Mouse (Mus musculus) stomach, embryonic 16.5 days (tissue): ENCODE measurements at regions not wholly inside any gene's neighbourhood (a gene's known extent, or its start where the extent isn't known, plus 50 kb on each side); places are given as distances from the start of the nearest gene placed in this dataset.

Source experiments
- ATAC-seq: fragments of 200-750 bp; cut with Nextera tagmentation; 2 replicates; pipeline ENCODE4 v1.8.0; 2017; ENCODE audit warnings: moderate number of reproducible peaks, moderate TSS enrichment; ENCODE audit not compliant: insufficient read depth, low FRiP score
- H3K27ac ChIP-seq: fragments of 300-500 bp; sonication (generic); 2 replicates; pipeline ENCODE4 v1.5.1; 2014; ENCODE audit warnings: low read length
- H3K27me3 ChIP-seq: fragments of 300-500 bp; sonication (generic); 2 replicates; pipeline ENCODE4 v1.6.1; 2014; ENCODE audit warnings: low read length, control low read depth, mixed read lengths; ENCODE audit not compliant: control insufficient read depth, insufficient read depth
- H3K36me3 ChIP-seq: fragments of 300-500 bp; sonication (generic); 2 replicates; pipeline ENCODE4 v1.6.1; 2014; ENCODE audit warnings: low read length; ENCODE audit not compliant: control insufficient read depth, insufficient read depth
- H3K4me1 ChIP-seq: fragments of 300-500 bp; sonication (generic); 2 replicates; pipeline ENCODE4 v1.6.1; 2014; ENCODE audit warnings: low read length, control low read depth, mixed read lengths; ENCODE audit not compliant: control insufficient read depth, insufficient read depth
- H3K4me2 ChIP-seq: fragments of 300-500 bp; sonication (generic); 2 replicates; pipeline ENCODE4 v1.6.1; 2014; ENCODE audit warnings: low read depth, low read length, mixed read lengths
- H3K4me3 ChIP-seq: fragments of 300-500 bp; sonication (generic); replicated peaks from 2 replicates; pipeline ENCODE4 v1.5.1; 2014; ENCODE audit warnings: mild to moderate bottlenecking, low read length
- H3K9ac ChIP-seq: fragments of 300-500 bp; sonication (generic); 2 replicates; pipeline ENCODE4 v1.6.1; 2014; ENCODE audit warnings: low read length
- H3K9me3 ChIP-seq: fragments of 300-500 bp; sonication (generic); replicated peaks from 2 replicates; pipeline ENCODE4 v1.6.1; 2016; ENCODE audit warnings: low read length, control low read depth; ENCODE audit not compliant: control insufficient read depth
- WGBS: fragments of 180-500 bp; shearing (Covaris S2); extraction: QIAGEN DNeasy Blood & Tissue Kit; methylation state at CpG from one replicate; pipeline ENCODE4 v1.1.7; 2014; 5-methylcytosine and 5-hydroxymethylcytosine counted together

GRCm38 (mm10) chr3:136611682-136612081 lies 58.2 kb upstream of the Ppp3ca start:
- Histone ChIP-seq H3K4me3 (no peak overlapping the region), H3K36me3 (no peaks in the 10 kb centered on the region), H3K4me1 (peaks cover 4% of the 10 kb centered on the region), H3K27me3 (no peaks in the 10 kb centered on the region), H3K4me2 (no peak overlapping the region), H3K9ac (no peak overlapping the region), H3K9me3 (no peaks in the 10 kb centered on the region), H3K27ac (no peak overlapping the region)
- ATAC-seq, result no peak
- 78% methylated on average over 4 of the region's 4 CpGs for WGBS

DNA sequence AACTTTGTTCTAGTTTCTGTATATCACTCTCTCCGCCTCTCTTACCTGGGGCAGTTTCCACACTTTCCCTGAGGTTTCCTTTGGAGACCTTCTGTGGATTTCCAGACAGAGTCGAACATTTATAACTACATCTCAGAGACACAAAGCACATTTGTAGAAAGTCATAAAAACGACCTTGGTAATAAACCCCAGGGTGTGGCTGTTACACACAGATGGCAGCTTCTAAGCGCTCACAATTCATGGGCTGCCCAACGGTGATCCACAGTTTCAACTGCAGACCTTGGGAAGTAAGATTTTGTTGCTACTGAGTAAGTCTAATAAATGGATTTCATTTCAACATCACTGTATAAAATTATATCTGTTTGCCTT lies 59.4 kb upstream of the Ppp3ca start:
- Histone ChIP-seq H3K4me2 (no peak overlapping the region; the same call in 1 of the 2 replicates), H3K27ac (no peak overlapping the region), H3K9me3 (no peaks in the 10 kb centered on the region), H3K9ac (no peak overlapping the region), H3K4me1 (peaks cover 4% of the 10 kb centered on the region), H3K27me3 (no peaks in the 10 kb centered on the region), H3K4me3 (no peak overlapping the region), H3K36me3 (no peaks in the 10 kb centered on the region)
- no peak for ATAC-seq
- WGBS, result 73% methylated on average over 5 of the region's 5 CpGs

- no peak overlapping the region for H3K4me3 ChIP-seq
- 31% methylated on average over 6 of the region's 6 CpGs for WGBS
- no peaks in the 10 kb centered on the region for H3K36me3 ChIP-seq
- no peaks in the 10 kb centered on the region for H3K9me3 ChIP-seq
- ATAC-seq, result peak; percentile 29; the same call in 1 of the 2 replicates
- H3K4me2 ChIP-seq, result no peak overlapping the region; the same call in 1 of the 2 replicates
- peaks cover 4% of the 10 kb centered on the region for H3K4me1 ChIP-seq
- H3K27me3 ChIP-seq, result no peaks in the 10 kb centered on the region
- H3K9ac ChIP-seq, result no peak overlapping the region
- H3K27ac ChIP-seq, result 0 out of 2 replicates have a peak overlapping the region, but pooled peaks have one; percentile 19
These were observed 59.9 kb upstream of the Ppp3ca start for GRCm38 (mm10) chr3:136609855-136610555.

DNA sequence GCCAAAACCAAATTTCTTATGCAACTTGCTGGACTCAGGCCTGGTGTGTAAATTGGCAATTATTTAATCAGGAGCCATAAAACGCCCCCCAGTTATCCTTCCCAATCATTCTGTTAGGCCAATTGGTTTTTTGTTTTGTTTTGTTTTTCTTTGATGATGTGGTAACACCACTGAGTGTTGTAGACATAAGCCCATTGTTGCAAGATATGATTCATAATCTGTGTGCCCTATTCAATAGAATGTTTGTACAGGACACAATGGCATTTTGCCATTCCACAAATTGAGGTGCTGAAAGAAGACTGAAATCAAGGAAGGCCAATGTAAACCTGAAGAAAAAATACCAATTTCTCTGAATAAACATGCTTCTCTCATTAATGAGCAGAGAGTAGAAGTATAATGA lies 68.2 kb upstream of the Ppp3ca start:
- Histone ChIP-seq H3K27ac (no peak overlapping the region), H3K9ac (no peak overlapping the region), H3K4me1 (no peaks in the 10 kb centered on the region), H3K36me3 (no peaks in the 10 kb centered on the region), H3K4me3 (no peak overlapping the region), H3K9me3 (no peaks in the 10 kb centered on the region), H3K4me2 (no peak overlapping the region), H3K27me3 (no peaks in the 10 kb centered on the region)
- 55% methylated on average over 1 of the region's 1 CpGs for WGBS
- no peak for ATAC-seq

DNA sequence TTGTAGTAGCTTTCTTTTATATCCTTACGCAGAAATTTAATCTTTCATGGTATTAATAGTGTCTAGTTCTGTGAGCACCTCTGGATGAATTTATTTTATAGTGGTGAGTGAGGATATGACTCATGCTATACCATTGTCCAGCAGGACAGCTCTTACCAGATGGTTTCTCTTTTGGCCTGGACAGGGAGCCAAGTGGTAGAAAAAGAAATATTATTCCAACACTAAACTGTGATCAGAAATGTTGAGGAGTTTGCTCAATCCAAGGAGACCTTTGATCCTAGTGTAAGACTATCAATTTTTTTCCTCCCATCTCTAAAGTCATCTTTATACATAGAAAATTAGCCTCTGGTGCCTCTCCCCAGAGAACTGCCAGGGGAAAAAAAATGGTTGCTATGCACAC lies 86.0 kb upstream of the Ppp3ca start:
- WGBS, result 77% methylated on average over 1 of the region's 1 CpGs
- no peak for ATAC-seq
- Histone ChIP-seq H3K4me3 (no peak overlapping the region), H3K4me2 (no peak overlapping the region), H3K4me1 (no peaks in the 10 kb centered on the region), H3K36me3 (no peaks in the 10 kb centered on the region), H3K9ac (no peak overlapping the region), H3K27ac (no peak overlapping the region), H3K27me3 (no peaks in the 10 kb centered on the region), H3K9me3 (no peaks in the 10 kb centered on the region)

DNA sequence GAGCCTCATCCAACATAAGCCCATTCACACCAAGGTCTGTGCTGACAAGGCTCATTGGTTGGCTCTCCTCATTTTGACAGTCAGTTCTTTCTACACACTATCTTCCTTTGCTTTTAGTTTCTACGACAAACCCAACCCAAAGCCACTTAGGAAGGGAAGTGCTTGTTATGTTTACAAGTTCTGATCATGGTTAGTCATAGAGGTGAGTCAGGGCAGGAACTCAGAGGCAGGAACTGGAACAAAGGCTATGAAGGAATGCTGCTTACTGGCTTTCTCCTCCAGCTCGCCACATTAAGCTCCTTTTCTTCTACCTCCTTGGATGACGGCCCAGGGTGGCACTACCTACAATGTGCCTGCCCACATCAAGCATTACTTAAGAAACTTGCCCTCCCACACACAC lies 91.9 kb upstream of the Ppp3ca start:
- Histone ChIP-seq H3K27ac (no peak overlapping the region), H3K4me2 (no peak overlapping the region), H3K4me3 (no peak overlapping the region), H3K36me3 (no peaks in the 10 kb centered on the region), H3K9me3 (no peaks in the 10 kb centered on the region), H3K4me1 (no peaks in the 10 kb centered on the region), H3K9ac (no peak overlapping the region), H3K27me3 (no peaks in the 10 kb centered on the region)
- WGBS, result 65% methylated on average over 3 of the region's 3 CpGs
- ATAC-seq, result no peak

DNA sequence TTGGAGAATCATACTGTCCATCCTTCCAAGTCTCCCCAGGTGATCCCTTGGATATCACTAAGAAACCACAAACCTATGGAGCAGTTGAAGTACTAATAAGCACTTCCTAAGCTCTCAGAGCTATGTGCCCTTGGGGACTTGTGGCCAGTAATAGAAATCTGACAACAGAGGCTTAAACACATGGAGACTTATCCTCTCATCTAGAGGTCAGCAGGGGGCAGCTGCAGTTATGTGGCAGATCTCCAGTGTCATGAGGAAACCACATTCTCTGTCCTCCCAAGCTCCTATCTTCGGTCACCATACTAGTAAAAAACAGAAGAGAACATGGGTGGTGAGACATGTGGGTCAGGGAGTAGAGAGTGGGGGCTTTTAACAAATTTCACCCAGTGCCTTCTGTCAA lies 99.4 kb upstream of the Ppp3ca start:
- H3K27ac ChIP-seq, result no peak overlapping the region
- no peaks in the 10 kb centered on the region for H3K9me3 ChIP-seq
- no peaks in the 10 kb centered on the region for H3K27me3 ChIP-seq
- ATAC-seq, result no peak
- no peak overlapping the region for H3K9ac ChIP-seq
- H3K4me2 ChIP-seq, result no peak overlapping the region
- H3K4me1 ChIP-seq, result no peaks in the 10 kb centered on the region
- H3K36me3 ChIP-seq, result no peaks in the 10 kb centered on the region
- no peak overlapping the region for H3K4me3 ChIP-seq
- WGBS, result 63% methylated on average over 1 of the region's 1 CpGs

DNA sequence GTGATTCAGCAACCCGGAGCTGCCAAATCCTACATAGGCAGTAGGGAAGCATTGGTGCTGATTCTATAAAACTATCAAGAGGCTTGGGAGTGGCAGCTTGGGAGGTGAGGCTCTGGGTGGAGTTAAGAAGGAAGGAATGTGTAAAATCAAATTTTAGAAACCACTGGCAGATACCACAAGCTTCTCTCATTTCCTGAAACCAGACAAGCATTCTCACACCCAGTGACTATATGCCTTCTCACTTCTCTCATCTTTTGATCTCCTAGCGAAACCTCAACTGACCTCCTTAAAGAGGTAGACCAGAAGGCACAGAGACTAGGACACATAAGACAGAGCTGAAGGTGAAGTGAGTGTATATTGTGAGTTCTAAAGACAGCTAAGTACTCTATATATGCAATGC lies 113.4 kb upstream of the Ppp3ca start:
- no peaks in the 10 kb centered on the region for H3K36me3 ChIP-seq
- no peak overlapping the region for H3K4me2 ChIP-seq
- H3K9ac ChIP-seq, result no peak overlapping the region
- 86% methylated on average over 2 of the region's 2 CpGs for WGBS
- no peak overlapping the region for H3K4me3 ChIP-seq
- no peak for ATAC-seq
- H3K27ac ChIP-seq, result no peak overlapping the region
- H3K9me3 ChIP-seq, result no peaks in the 10 kb centered on the region
- no peaks in the 10 kb centered on the region for H3K27me3 ChIP-seq
- H3K4me1 ChIP-seq, result no peaks in the 10 kb centered on the region

- Histone ChIP-seq H3K4me3 (no peak overlapping the region), H3K9ac (no peak overlapping the region), H3K4me1 (no peaks in the 10 kb centered on the region), H3K27ac (no peak overlapping the region), H3K4me2 (no peak overlapping the region), H3K9me3 (no peaks in the 10 kb centered on the region), H3K36me3 (no peaks in the 10 kb centered on the region), H3K27me3 (no peaks in the 10 kb centered on the region)
- no peak for ATAC-seq
- WGBS, result 78% methylated on average over 1 of the region's 1 CpGs
These were observed 120.5 kb upstream of the Ppp3ca start for GRCm38 (mm10) chr3:136549471-136549870.
